Mouse (Mus musculus) MEL (cell line): Measurements from ENCODE around the gene Smap2.

ENCODE experiments used
- BHLHE40 ChIP-seq: IDR thresholded peaks from 2 replicates; pipeline ENCODE4 v1.6.1; 2012; ENCODE audit warnings: low read depth, mild to moderate bottlenecking, inconsistent platforms, low read length, improper control_type of control experiment, borderline replicate concordance
- CHD1 ChIP-seq: IDR thresholded peaks from 2 replicates; pipeline ENCODE4 v1.6.1; 2012; ENCODE audit warnings: low read depth, mild to moderate bottlenecking, inconsistent platforms, low read length, improper control_type of control experiment
- CTCF ChIP-seq, 3 experiments: IDR thresholded peaks in 2 of 3; conservative IDR thresholded peaks in 1 of 3; 2 replicates each; pipeline ENCODE4 v1.5.1; 2011 to 2012; ENCODE audit warnings: low read length in 3 of 3, low read depth in 2 of 3, mild to moderate bottlenecking in 2 of 3, improper control_type of control experiment in 1 of 3, inconsistent platforms in 1 of 3, mixed read lengths in 1 of 3, moderate library complexity in 1 of 3; ENCODE audit not compliant: control insufficient read depth in 1 of 3, insufficient read depth in 1 of 3, poor library complexity in 1 of 3, severe bottlenecking in 1 of 3
- EP300 ChIP-seq, 2 experiments: IDR thresholded peaks; 2 replicates each; pipeline ENCODE4 v1.6.1; 2011; ENCODE audit warnings: improper control_type of control experiment in 2 of 2, low read length in 2 of 2, low read depth in 1 of 2, mild to moderate bottlenecking in 1 of 2
- NELFE ChIP-seq: IDR thresholded peaks from 2 replicates; pipeline ENCODE4 v1.6.1; 2011; ENCODE audit warnings: low read depth, low read length, improper control_type of control experiment
- POLR2A ChIP-seq, 2 experiments: IDR thresholded peaks; 2 replicates each; pipeline ENCODE4 v1.6.1; 2011 to 2012; ENCODE audit warnings: low read length in 2 of 2, mild to moderate bottlenecking in 2 of 2, control low read depth in 1 of 2, improper control_type of control experiment in 1 of 2, low read depth in 1 of 2, moderate library complexity in 1 of 2; ENCODE audit not compliant: control insufficient read depth in 1 of 2, insufficient read depth in 1 of 2, poor library complexity in 1 of 2
- RAD21 ChIP-seq: IDR thresholded peaks from 2 replicates; pipeline ENCODE4 v1.6.1; 2011; ENCODE audit warnings: mild to moderate bottlenecking, low read depth, low read length, improper control_type of control experiment

DNA sequence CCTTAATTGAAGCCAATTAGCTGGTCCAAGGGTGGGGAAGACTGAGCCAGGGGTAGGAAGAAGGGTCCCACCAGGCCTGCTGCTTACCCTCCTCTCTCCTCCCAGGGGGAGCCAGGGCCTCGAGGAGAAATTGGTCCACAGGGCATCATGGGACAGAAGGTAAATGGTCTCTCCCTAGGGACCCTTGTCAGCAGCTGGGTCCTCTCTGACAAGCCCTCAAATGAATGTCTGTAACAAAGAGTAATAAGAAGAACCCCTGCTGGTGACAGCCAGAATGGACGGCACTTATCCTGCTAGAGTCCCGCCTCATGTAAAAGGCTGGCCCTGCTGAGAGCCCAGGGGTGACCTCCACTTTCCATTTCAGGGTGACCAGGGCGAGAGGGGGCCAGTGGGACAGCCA is 34.8 kb upstream of the Smap2 start:
- no peak for TF ChIP-seq POLR2A (IDR thresholded peaks at IDR 0.05; ENCODE audit: control insufficient read depth in 1 of 2, insufficient read depth in 1 of 2, low read depth in 1 of 2, low read length in 2 of 2, poor library complexity in 1 of 2)
- no peak for TF ChIP-seq CTCF (IDR thresholded peaks at IDR 0.05 in 2 of 3, conservative IDR thresholded peaks at IDR 0.05 in 1 of 3; ENCODE audit: control insufficient read depth in 1 of 3, insufficient read depth in 1 of 3, low read depth in 2 of 3, low read length in 3 of 3, poor library complexity in 1 of 3, severe bottlenecking in 1 of 3)
- no peak for TF ChIP-seq BHLHE40
- TF ChIP-seq NELFE = no peak
- no peak for TF ChIP-seq CHD1
- TF ChIP-seq RAD21 = no peak
- TF ChIP-seq EP300 (IDR thresholded peaks at IDR 0.05; ENCODE audit: low read depth in 1 of 2, low read length in 2 of 2) = no peak
